Mouse (Mus musculus): ENCODE measurements at regions not wholly inside any gene's neighbourhood (a gene's known extent, or its start where the extent isn't known, plus 50 kb on each side); places are given as distances from the start of the nearest gene placed in this dataset.

GRCm38 (mm10) chr1:77316198-77316597 is 198.7 kb downstream of the Epha4 start:
- DNase-seq (ENCODE audit: low spot score), result no peak
- Histone ChIP-seq H3K4me3 (ENCODE audit: low read length) (no peak overlapping the region), H3K36me3 (ENCODE audit: insufficient read depth, low read length) (no peaks in the 10 kb centered on the region), H3K9me3 (ENCODE audit: low read length) (no peaks in the 10 kb centered on the region), H3K27me3 (ENCODE audit: insufficient read depth, low read length) (no peaks in the 10 kb centered on the region), H3K9ac (replicated peaks; ENCODE audit: low read length) (no peak overlapping the region), H3K4me1 (ENCODE audit: insufficient read depth, low read length) (no peaks in the 10 kb centered on the region), H3K4me2 (ENCODE audit: low read depth, low read length) (no peak overlapping the region), H3K27ac (no peak overlapping the region)
- 66% methylated on average over 9 of the region's 9 CpGs for WGBS
- TF ChIP-seq CTCF (IDR thresholded peaks at IDR 0.05; ENCODE audit: low read depth), result no peak
- ATAC-seq, result no peak

Small RNA genes in the stretch of these regions (microRNA-seq; reads per million reads assigned to microRNA genes)
- gene Mir6343, result 0 reads per million in 2 experiments
